Mouse (Mus musculus) mesoderm, embryonic 11.5 days (tissue): ENCODE measurements around the gene Nt5c3.

ENCODE experiments used
- DNase-seq: peaks from one replicate; pipeline ENCODE4 v3.0.0-alpha.2; 2012; ENCODE audit warnings: low read depth, low spot score

The Nt5c3 gene

GRCm38 (mm10) chr6:56923726-56924707, at the start of gene Nt5c3, which contains the start of gene Vmn1r4:
Nt5c3 (minus strand) TSS chr6:56923932.
Vmn1r4 (plus strand) TSS chr6:56924015.
- peak; percentile 95 for DNase-seq

GRCm38 (mm10) chr6:56969973-56970372, 46.2 kb upstream of the Nt5c3 start, which contains the start of gene Vmn1r5:
Vmn1r5 (plus strand) TSS chr6:56970273.
- DNase-seq, result no peak

- no peak for DNase-seq
Observed at GRCm38 (mm10) chr6:56956436-56956835, 32.7 kb upstream of the Nt5c3 start.

- no peak for DNase-seq
Observed at GRCm38 (mm10) chr6:56934366-56934765, 10.6 kb upstream of the Nt5c3 start.

- DNase-seq, result no peak
Observed at GRCm38 (mm10) chr6:56932464-56932863, 8.7 kb upstream of the Nt5c3 start.

- DNase-seq, result no peak
Observed at GRCm38 (mm10) chr6:56931648-56932415, 8.1 kb upstream of the Nt5c3 start.

GRCm38 (mm10) chr6:56923331-56923725, 404 bp downstream of the Nt5c3 start:
- no peak for DNase-seq

- DNase-seq, result no peak
Observed at GRCm38 (mm10) chr6:56920222-56921092, 3.3 kb downstream of the Nt5c3 start.

- no peak for DNase-seq
Observed at GRCm38 (mm10) chr6:56919330-56920044, 4.2 kb downstream of the Nt5c3 start.

GRCm38 (mm10) chr6:56917578-56918368, 6.0 kb downstream of the Nt5c3 start:
- no peak for DNase-seq

- DNase-seq, result no peak
Observed at GRCm38 (mm10) chr6:56916279-56916678, 7.5 kb downstream of the Nt5c3 start.

- no peak for DNase-seq
Observed at GRCm38 (mm10) chr6:56913092-56913858, 10.5 kb downstream of the Nt5c3 start.

GRCm38 (mm10) chr6:56910910-56911309, 12.8 kb downstream of the Nt5c3 start:
- DNase-seq, result no peak

GRCm38 (mm10) chr6:56908912-56909311, 14.8 kb downstream of the Nt5c3 start:
- peak; percentile 54 for DNase-seq

- DNase-seq, result no peak
Observed at GRCm38 (mm10) chr6:56908397-56908796, 15.3 kb downstream of the Nt5c3 start.

- no peak for DNase-seq
Observed at GRCm38 (mm10) chr6:56907973-56908372, 15.8 kb downstream of the Nt5c3 start.

GRCm38 (mm10) chr6:56906121-56906846, 17.4 kb downstream of the Nt5c3 start:
- DNase-seq, result no peak

GRCm38 (mm10) chr6:56905486-56905885, 18.2 kb downstream of the Nt5c3 start:
- DNase-seq, result no peak
